Mouse (Mus musculus) B cell, adult 2 months (primary cell): ENCODE measurements around the gene Gm4985.
"Not testable (repeated sequence)": the region's sequence is repeated elsewhere in the genome, so short reads cannot be mapped to it uniquely, and the experiment has no call there.

Experiments used
- DNase-seq, 2 experiments: peaks; one replicate each; pipeline ENCODE4 v3.0.0; 2022

Gm4985 gene

DNA sequence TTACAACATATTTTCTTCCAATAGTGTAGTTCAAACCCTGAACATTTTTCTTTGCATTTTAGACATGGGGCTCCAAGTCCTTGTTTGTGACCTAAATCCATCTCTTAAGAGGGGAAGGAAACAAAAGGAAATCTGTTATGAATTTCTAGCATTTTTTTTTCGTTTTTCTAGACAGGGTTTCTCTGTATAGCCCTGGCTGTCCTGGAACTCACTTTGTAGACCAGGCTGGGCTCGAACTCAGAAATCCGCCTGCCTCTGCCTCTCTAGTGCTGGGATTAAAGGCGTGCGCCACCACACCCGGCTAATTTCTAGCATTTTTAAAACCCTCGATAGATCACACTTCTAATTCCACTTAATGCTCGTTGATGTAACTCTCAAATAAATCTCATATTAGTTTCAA, at the start of gene Gm4985:
Gene Gm4985, minus strand, starts transcription at position 101 of the 400 bp plus-strand sequence.
- DNase-seq = not testable (repeated sequence)

DNA sequence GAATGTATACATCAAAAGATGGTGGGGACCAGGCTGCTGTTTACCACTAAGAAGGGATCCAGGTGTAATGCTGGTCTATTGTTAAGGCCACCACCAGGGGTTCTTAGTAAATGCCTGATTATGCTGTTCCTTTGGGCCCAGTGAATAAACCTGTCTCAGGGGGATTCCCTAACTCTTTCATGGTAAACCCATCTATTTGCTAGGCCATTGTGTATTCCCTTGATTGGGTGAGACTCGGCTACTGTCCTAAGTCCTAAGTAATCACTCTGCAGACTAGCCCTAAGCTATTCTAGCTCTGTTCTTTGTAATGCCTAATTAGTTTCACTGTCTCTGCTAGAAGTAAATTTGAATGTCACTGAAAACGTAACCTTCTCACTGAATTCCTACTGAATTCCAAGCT, 4.6 kb downstream of the Gm4985 start:
- no peak for DNase-seq
